Mouse (Mus musculus) retina, embryonic 14.5 days (tissue): ENCODE results near the gene Thap7.
A peak's percentile ranks its signal among the peaks of the same experiment; 100 is the strongest.

Experiments used
- DNase-seq: peaks from one replicate; pipeline ENCODE4 v3.0.0-alpha.2; 2015; ENCODE audit warnings: low spot score

Thap7 gene

GRCm38 (mm10) chr16:17530640-17531288, at the start of gene Thap7:
TSS of gene Thap7 (minus strand) at chr16:17531136.
- peak; percentile 96 for DNase-seq

- DNase-seq = no peak
Measured at GRCm38 (mm10) chr16:17576825-17577215, 45.9 kb upstream of the Thap7 start.

- peak; percentile 53 for DNase-seq
Measured at GRCm38 (mm10) chr16:17575870-17576824, 45.2 kb upstream of the Thap7 start.

- DNase-seq = peak; percentile 40
Measured at GRCm38 (mm10) chr16:17566186-17566585, 35.2 kb upstream of the Thap7 start.

GRCm38 (mm10) chr16:17564771-17565170, 33.8 kb upstream of the Thap7 start:
- DNase-seq = no peak

- DNase-seq = no peak
Measured at GRCm38 (mm10) chr16:17564221-17564620, 33.3 kb upstream of the Thap7 start.

- DNase-seq = no peak
Measured at GRCm38 (mm10) chr16:17563580-17563979, 32.6 kb upstream of the Thap7 start.

- peak; percentile 65 for DNase-seq
Measured at GRCm38 (mm10) chr16:17561751-17562208, 30.8 kb upstream of the Thap7 start, which contains the start of gene P2rx6. TSS of gene P2rx6 (plus strand) at chr16:17561885.

- DNase-seq = peak; percentile 82
Measured at GRCm38 (mm10) chr16:17561128-17561750, 30.3 kb upstream of the Thap7 start, which contains the start of gene Lrrc74b. TSS of gene Lrrc74b (minus strand) at chr16:17561247.

GRCm38 (mm10) chr16:17559396-17560027, 28.6 kb upstream of the Thap7 start:
- DNase-seq = no peak

GRCm38 (mm10) chr16:17558811-17559210, 27.9 kb upstream of the Thap7 start:
- DNase-seq = peak; percentile 39

- peak; percentile 85 for DNase-seq
Measured at GRCm38 (mm10) chr16:17557947-17558480, 27.1 kb upstream of the Thap7 start.

- no peak for DNase-seq
Measured at GRCm38 (mm10) chr16:17556907-17557306, 26.0 kb upstream of the Thap7 start.

- no peak for DNase-seq
Measured at GRCm38 (mm10) chr16:17556180-17556579, 25.2 kb upstream of the Thap7 start.

- peak; percentile 57 for DNase-seq
Measured at GRCm38 (mm10) chr16:17554702-17555101, 23.8 kb upstream of the Thap7 start.

- DNase-seq = peak; percentile 61
Measured at GRCm38 (mm10) chr16:17553910-17554685, 23.2 kb upstream of the Thap7 start.

- no peak for DNase-seq
Measured at GRCm38 (mm10) chr16:17552837-17553236, 21.9 kb upstream of the Thap7 start.

- DNase-seq = no peak
Measured at GRCm38 (mm10) chr16:17542632-17543031, 11.7 kb upstream of the Thap7 start.

- no peak for DNase-seq
Measured at GRCm38 (mm10) chr16:17536584-17536983, 5.6 kb upstream of the Thap7 start.

GRCm38 (mm10) chr16:17532676-17533329, 1.9 kb upstream of the Thap7 start:
- DNase-seq = no peak
